Mouse (Mus musculus): ENCODE results near the gene Arl4d. TPM values are rescaled to one million over a fixed set of nuclear protein-coding genes. Genes with fewer than 3 reads are reported as not detected.

Gene Arl4d
- polyA plus RNA-seq, 1 experiment from 2014 or later = 11.6 TPM

DNA sequence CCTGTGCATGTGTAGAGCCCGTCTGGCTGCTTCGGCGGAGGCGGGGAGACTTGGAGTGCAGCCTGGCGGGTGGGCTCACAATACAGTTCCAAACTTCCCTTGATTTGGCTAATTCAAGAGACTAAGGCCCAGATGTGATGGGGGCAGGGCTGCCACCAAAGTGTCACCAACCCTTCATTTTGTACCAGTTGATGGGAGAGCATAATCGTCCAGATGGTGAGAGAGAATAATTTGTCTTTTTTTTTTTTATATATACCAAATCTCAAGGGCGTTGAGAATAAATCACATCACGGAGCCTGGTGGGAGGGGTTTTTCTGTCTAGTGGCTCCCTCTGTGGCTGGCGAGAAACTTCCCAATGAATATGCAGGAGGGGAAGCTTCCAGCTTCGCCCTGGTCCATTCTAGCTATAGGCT, 24.4 kb downstream of the Arl4d start:
- Histone ChIP-seq H3K4me3 (no peak overlapping the region), H3K27ac (peak overlapping the region; percentile 60), H3K9ac (no peak overlapping the region), H3K27me3 (no peaks in the 10 kb centered on the region), H3K4me2 (replicated peaks) (no peak overlapping the region), H3K4me1 (peaks cover 15% of the 10 kb centered on the region; the same call in 1 of the 2 replicates), H3K36me3 (no peaks in the 10 kb centered on the region), H3K9me3 (replicated peaks) (no peaks in the 10 kb centered on the region)
- 0 out of 2 replicates have a peak, but pooled peaks have one; percentile 29 for ATAC-seq (ENCODE audit: low FRiP score)
- WGBS = 46% methylated on average over 10 of the region's 10 CpGs

DNA sequence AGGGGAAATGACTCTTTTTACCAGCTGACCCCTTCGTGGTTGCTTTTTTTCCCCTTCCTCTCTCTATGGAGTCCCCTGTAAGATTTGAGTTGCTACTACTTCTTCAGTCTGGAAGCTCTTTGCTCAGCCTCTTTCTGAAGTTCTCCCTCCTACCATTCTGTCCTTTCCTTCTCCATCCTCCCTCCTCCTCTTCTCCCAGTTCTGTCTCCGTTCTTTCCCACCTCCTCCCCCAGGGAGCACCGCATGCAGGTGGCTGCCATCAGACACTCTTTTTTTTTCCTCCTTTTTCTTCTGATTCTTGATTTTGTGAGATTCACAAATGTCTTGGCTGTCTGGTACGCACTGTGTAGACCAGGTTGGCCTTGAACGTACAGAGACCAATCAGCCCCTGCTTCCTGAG, 25.0 kb downstream of the Arl4d start:
- Histone ChIP-seq H3K9me3 (replicated peaks) (no peaks in the 10 kb centered on the region), H3K9ac (no peak overlapping the region), H3K27me3 (no peaks in the 10 kb centered on the region), H3K36me3 (no peaks in the 10 kb centered on the region), H3K4me1 (peaks cover 18% of the 10 kb centered on the region), H3K4me3 (no peak overlapping the region), H3K27ac (no peak overlapping the region), H3K4me2 (replicated peaks) (no peak overlapping the region)
- WGBS = 73% methylated on average over 5 of the region's 5 CpGs
- no peak for ATAC-seq (ENCODE audit: low FRiP score)

DNA sequence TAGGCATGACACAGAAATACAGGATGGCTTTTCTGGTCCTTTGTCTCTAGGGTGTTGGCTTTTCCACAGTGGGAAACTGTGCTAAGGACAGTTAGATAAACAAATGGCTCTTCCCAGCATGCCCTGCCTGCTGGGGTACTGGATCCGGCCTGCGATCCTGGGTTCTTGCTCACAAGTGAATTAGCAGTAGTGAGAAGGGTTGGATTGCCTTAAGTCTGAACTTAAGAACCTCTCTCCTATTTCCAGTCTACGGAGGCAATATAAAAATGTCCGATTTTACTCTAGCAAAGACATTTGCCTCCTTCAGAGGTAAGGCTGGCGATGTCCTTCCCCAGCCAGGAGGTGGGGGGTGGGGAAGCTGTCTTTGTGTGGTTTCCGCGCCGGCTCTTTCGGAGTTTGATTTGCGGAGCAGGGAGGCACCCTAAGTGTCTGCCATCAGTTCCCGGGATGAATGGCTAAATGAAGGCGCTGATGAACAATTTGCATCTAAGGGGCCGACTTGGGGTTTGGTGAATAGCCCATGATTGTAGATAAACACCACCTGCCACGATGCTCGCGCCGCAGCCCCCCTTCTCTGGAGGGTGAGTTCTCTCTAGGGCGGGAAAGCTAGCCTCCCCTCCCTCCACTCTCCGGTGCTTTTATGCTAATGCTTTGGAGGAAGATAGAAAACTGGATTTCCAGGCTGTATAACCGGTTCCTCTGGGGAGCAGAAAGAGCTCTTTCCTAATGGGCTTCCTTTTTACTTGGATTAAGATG, 30.7 kb downstream of the Arl4d start:
- no peaks in the 10 kb centered on the region for H3K9me3 ChIP-seq (replicated peaks)
- H3K27me3 ChIP-seq = no peaks in the 10 kb centered on the region
- no peaks in the 10 kb centered on the region for H3K36me3 ChIP-seq
- H3K9ac ChIP-seq = peak overlapping the region; percentile 48
- peak overlapping the region; percentile 49 for H3K4me2 ChIP-seq (replicated peaks)
- ATAC-seq (ENCODE audit: low FRiP score) = peak; percentile 85
- peaks cover 26% of the 10 kb centered on the region for H3K4me1 ChIP-seq
- peak overlapping the region; percentile 26 for H3K4me3 ChIP-seq
- 1% methylated on average over 20 of the region's 20 CpGs for WGBS
- H3K27ac ChIP-seq = peak overlapping the region; percentile 86

DNA sequence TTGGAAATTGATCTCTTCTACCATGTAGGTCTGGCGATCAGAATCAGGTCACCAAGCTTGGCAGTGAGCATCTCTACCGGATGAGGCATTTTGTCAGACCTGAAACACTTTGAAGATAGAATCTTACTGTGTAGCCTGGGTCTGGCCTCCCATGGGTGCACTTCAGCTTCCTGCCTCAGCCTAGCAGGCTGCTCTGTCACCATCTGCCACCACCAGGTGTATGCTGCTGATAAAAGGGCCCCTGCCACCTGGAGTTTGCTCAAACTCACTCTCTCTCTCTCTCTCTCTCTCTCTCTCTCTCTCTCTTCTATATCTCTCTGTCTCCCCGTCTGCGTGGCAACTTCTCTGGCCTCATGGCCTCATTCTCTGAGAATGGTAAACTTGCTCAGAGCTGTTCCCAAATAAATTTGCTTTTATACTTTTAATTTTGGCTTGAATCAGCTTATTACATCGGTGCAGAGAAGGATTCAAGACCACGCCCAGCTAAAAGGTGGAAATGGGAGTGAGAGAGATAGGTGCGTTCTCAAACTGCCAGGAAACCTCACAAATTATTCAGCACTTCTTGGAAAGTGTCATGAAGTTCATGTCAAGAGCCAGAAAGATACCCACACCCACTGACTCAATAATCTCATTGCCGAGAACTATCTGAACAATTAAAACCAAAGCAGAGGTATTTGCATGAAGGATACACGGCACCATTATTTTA, 32.0 kb downstream of the Arl4d start:
- H3K4me2 ChIP-seq (replicated peaks) = peak overlapping the region; percentile 49
- H3K9ac ChIP-seq = no peak overlapping the region
- H3K4me3 ChIP-seq = no peak overlapping the region
- WGBS = 90% methylated on average over 9 of the region's 9 CpGs
- peak overlapping the region; percentile 86 for H3K27ac ChIP-seq
- H3K9me3 ChIP-seq (replicated peaks) = no peaks in the 10 kb centered on the region
- no peaks in the 10 kb centered on the region for H3K27me3 ChIP-seq
- ATAC-seq (ENCODE audit: low FRiP score) = no peak
- no peaks in the 10 kb centered on the region for H3K36me3 ChIP-seq
- H3K4me1 ChIP-seq = peaks cover 25% of the 10 kb centered on the region

GRCm38 (mm10) chr11:101698114-101698513, 32.8 kb downstream of the Arl4d start:
- Histone ChIP-seq H3K4me1 (peaks cover 25% of the 10 kb centered on the region), H3K27me3 (no peaks in the 10 kb centered on the region)
- no peak for ATAC-seq (ENCODE audit: low FRiP score)

GRCm38 (mm10) chr11:101699556-101699955, 34.2 kb downstream of the Arl4d start:
- Histone ChIP-seq H3K4me3 (no peak overlapping the region), H3K27ac (no peak overlapping the region), H3K4me1 (peaks cover 30% of the 10 kb centered on the region), H3K9me3 (replicated peaks) (no peaks in the 10 kb centered on the region), H3K4me2 (replicated peaks) (no peak overlapping the region), H3K27me3 (no peaks in the 10 kb centered on the region), H3K9ac (no peak overlapping the region), H3K36me3 (no peaks in the 10 kb centered on the region)
- ATAC-seq (ENCODE audit: low FRiP score) = no peak
- 93% methylated on average over 1 of the region's 1 CpGs for WGBS

More at GRCm38 (mm10) chr11:101698114-101698513, 32.8 kb downstream of the Arl4d start:
- Histone ChIP-seq H3K4me2 (replicated peaks) (no peak overlapping the region), H3K36me3 (no peaks in the 10 kb centered on the region), H3K9me3 (replicated peaks) (no peaks in the 10 kb centered on the region), H3K27ac (no peak overlapping the region), H3K4me3 (no peak overlapping the region), H3K9ac (no peak overlapping the region)

DNA sequence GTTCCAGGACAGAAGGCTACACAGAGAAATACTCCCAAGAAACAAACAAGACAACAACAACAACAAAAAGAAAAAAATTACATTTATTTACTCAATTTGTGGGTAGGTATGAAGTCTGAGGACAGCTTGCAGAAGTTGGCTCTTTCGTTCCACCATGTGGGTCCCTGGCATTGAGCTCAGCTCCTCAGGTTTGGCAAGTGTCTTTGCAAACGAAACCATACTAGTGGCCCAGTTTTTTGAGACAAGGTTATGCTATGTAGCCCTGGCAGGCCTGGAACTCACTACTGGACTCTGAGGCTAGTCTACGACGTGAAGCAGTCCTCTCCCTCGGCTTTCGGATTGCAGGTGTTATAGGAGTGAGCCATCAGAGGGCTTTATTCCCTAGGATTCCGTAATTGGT, 34.6 kb downstream of the Arl4d start:
- H3K27me3 ChIP-seq = no peaks in the 10 kb centered on the region
- H3K36me3 ChIP-seq = no peaks in the 10 kb centered on the region
- H3K4me1 ChIP-seq = peaks cover 31% of the 10 kb centered on the region
- H3K4me2 ChIP-seq (replicated peaks) = no peak overlapping the region
- no peak for ATAC-seq (ENCODE audit: low FRiP score)
- 58% methylated on average over 7 of the region's 7 CpGs for WGBS
- no peak overlapping the region for H3K9ac ChIP-seq
- no peak overlapping the region for H3K4me3 ChIP-seq
- H3K27ac ChIP-seq = no peak overlapping the region
- H3K9me3 ChIP-seq (replicated peaks) = no peaks in the 10 kb centered on the region

- no peak overlapping the region for H3K4me3 ChIP-seq
- H3K36me3 ChIP-seq = no peaks in the 10 kb centered on the region
- peaks cover 27% of the 10 kb centered on the region for H3K4me1 ChIP-seq
- H3K27me3 ChIP-seq = no peaks in the 10 kb centered on the region
- no peaks in the 10 kb centered on the region for H3K9me3 ChIP-seq (replicated peaks)
- H3K4me2 ChIP-seq (replicated peaks) = no peak overlapping the region
- WGBS = 45% methylated on average over 12 of the region's 12 CpGs
- no peak overlapping the region for H3K9ac ChIP-seq
- no peak for ATAC-seq (ENCODE audit: low FRiP score)
- no peak overlapping the region for H3K27ac ChIP-seq
Measured at GRCm38 (mm10) chr11:101700446-101700845, 35.1 kb downstream of the Arl4d start.

GRCm38 (mm10) chr11:101704081-101704480, 38.7 kb downstream of the Arl4d start:
- Histone ChIP-seq H3K36me3 (no peaks in the 10 kb centered on the region), H3K9me3 (replicated peaks) (no peaks in the 10 kb centered on the region), H3K4me2 (replicated peaks) (no peak overlapping the region), H3K9ac (no peak overlapping the region), H3K27ac (peak overlapping the region; percentile 50; the same call in 1 of the 2 replicates), H3K27me3 (no peaks in the 10 kb centered on the region), H3K4me1 (peaks cover 9% of the 10 kb centered on the region; the same call in 1 of the 2 replicates), H3K4me3 (no peak overlapping the region)
- 32% methylated on average over 5 of the region's 5 CpGs for WGBS
- no peak for ATAC-seq (ENCODE audit: low FRiP score)

- 0 out of 2 replicates have a peak overlapping the region, but pooled peaks have one; percentile 7 for H3K27ac ChIP-seq
- no peaks in the 10 kb centered on the region for H3K9me3 ChIP-seq (replicated peaks)
- 0 out of 2 replicates have a peak, but pooled peaks cover 6% of the 10 kb centered on the region for H3K4me1 ChIP-seq
- H3K9ac ChIP-seq = no peak overlapping the region
- WGBS = 62% methylated on average over 10 of the region's 10 CpGs
- no peak overlapping the region for H3K4me2 ChIP-seq (replicated peaks)
- no peak overlapping the region for H3K4me3 ChIP-seq
- ATAC-seq (ENCODE audit: low FRiP score) = peak; percentile 64
- H3K27me3 ChIP-seq = no peaks in the 10 kb centered on the region
- no peaks in the 10 kb centered on the region for H3K36me3 ChIP-seq
Measured at GRCm38 (mm10) chr11:101706764-101707448, 41.6 kb downstream of the Arl4d start.

DNA sequence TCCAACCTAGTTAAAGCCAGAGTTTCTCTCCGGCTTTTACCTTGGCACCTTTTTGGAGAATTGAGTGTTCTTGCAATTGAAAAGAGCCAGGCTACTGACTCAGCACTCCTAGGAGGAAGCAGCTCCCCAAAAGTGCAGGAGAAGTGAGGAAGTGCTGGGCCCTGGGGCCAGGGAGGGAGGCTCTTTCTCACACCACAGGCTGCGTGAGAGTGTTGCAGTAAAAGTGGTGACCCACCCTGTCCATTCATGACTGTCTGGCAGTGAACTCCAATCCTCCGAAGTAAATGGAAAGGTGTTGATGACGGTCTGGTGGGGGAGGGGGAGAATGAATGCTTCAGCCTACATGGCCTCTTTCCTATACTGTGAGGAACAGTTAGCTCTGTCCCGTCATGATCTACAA, 43.1 kb downstream of the Arl4d start:
- Histone ChIP-seq H3K27ac (no peak overlapping the region), H3K4me3 (no peak overlapping the region), H3K27me3 (no peaks in the 10 kb centered on the region), H3K9ac (no peak overlapping the region), H3K36me3 (no peaks in the 10 kb centered on the region), H3K4me2 (replicated peaks) (no peak overlapping the region), H3K9me3 (replicated peaks) (no peaks in the 10 kb centered on the region), H3K4me1 (0 out of 2 replicates have a peak, but pooled peaks cover 6% of the 10 kb centered on the region)
- ATAC-seq (ENCODE audit: low FRiP score) = no peak
- WGBS = 57% methylated on average over 5 of the region's 5 CpGs

GRCm38 (mm10) chr11:101712811-101713210, 47.5 kb downstream of the Arl4d start:
- 82% methylated on average over 9 of the region's 9 CpGs for WGBS
- Histone ChIP-seq H3K27ac (no peak overlapping the region), H3K4me1 (peaks cover 3% of the 10 kb centered on the region), H3K27me3 (no peaks in the 10 kb centered on the region), H3K9me3 (replicated peaks) (no peaks in the 10 kb centered on the region), H3K4me3 (no peak overlapping the region), H3K4me2 (replicated peaks) (no peak overlapping the region), H3K36me3 (no peaks in the 10 kb centered on the region), H3K9ac (no peak overlapping the region)
- no peak for ATAC-seq (ENCODE audit: low FRiP score)

Data from hindbrain, embryonic 12.5 days (tissue).